Comparison of ENCODE assay signal across 18 mouse cellular contexts in the genomic region with DNA sequence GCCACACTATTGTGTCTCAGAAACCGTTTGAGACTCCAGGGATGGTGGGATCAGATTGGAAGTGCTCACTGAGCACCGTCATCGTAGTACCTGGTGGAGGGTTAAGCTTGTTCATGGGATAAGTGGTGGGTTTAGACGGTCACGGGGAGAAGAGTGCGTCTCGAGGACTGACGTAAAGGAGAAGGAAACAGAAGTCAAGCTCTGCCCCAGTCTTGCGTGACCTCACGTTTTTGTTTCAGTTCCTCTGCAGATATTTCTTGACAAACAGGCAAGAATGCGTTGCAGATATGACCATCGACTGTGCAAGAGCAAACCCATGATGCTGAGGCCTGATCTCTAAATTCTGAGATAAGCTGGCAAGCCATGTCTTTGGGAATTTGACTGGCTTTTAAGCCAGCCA. TPM values are rescaled to one million over a fixed set of nuclear protein-coding genes. Genes with fewer than 3 reads are reported as not detected.
DNase-seq lines count a peak whose midpoint lies in the region; ATAC-seq and TF ChIP-seq lines count a peak whose summit lies in the region.
"Had no signal": no experiment of that assay in that cellular context is flagged by ENCODE, and none has a peak within 500 bp of the region (broad histone marks: within the 10 kb centered on the region; RNA-seq: fewer than 3 reads in every experiment).

No protein-coding gene starts in this region.

- H3K79me2 ChIP-seq in liver, adult 2 months (ENCODE audit: control insufficient read depth, insufficient read depth, low read length): no peaks in the 10 kb centered on the region

- H3K27ac ChIP-seq in liver, adult 2 months (replicated peaks; ENCODE audit: insufficient read depth, low read depth, low read length): 0 out of 2 replicates have a peak overlapping the region, but pooled peaks have one; percentile 32
- no peak overlapping the region for H3K27ac ChIP-seq in liver, embryonic 11.5 days (ENCODE audit: low read depth, low read length)
- no peak overlapping the region for H3K27ac ChIP-seq in forebrain, embryonic 15.5 days (replicated peaks)
- H3K27ac ChIP-seq: embryonic facial prominence, embryonic 12.5 days; forebrain, embryonic 10.5 days; heart, embryonic 15.5 days; kidney, embryonic 15.5 days; layer of hippocampus, adult 2 months; limb, embryonic 15.5 days had no signal

- no peak for TF ChIP-seq CTCF in liver, adult 2 months (IDR thresholded peaks at IDR 0.05; ENCODE audit: low read depth, low read length)

- H3K27me3 ChIP-seq in liver, adult 2 months (ENCODE audit: control insufficient read depth, insufficient read depth, low read length): no peaks in the 10 kb centered on the region
- no peaks in the 10 kb centered on the region for H3K27me3 ChIP-seq in liver, embryonic 11.5 days (replicated peaks; ENCODE audit: control insufficient read depth, insufficient read depth, low read length)
- H3K27me3 ChIP-seq in forebrain, embryonic 15.5 days: no peaks in the 10 kb centered on the region
- H3K27me3 ChIP-seq: embryonic facial prominence, embryonic 12.5 days; heart, embryonic 15.5 days; kidney, embryonic 15.5 days; limb, embryonic 15.5 days had no signal

- H3K9ac ChIP-seq in liver, adult 2 months (ENCODE audit: low read depth, low read length): no peak overlapping the region
- H3K9ac ChIP-seq in liver, embryonic 11.5 days (ENCODE audit: low read depth, low read length): no peak overlapping the region
- no peak overlapping the region for H3K9ac ChIP-seq in forebrain, embryonic 15.5 days (replicated peaks)
- H3K9ac ChIP-seq: embryonic facial prominence, embryonic 12.5 days; heart, embryonic 15.5 days; kidney, embryonic 15.5 days; limb, embryonic 15.5 days had no signal

- 81% methylated on average over 12 of the region's 12 CpGs for WGBS in liver, adult 2 months
- WGBS in liver, embryonic 11.5 days: 83% methylated on average over 12 of the region's 12 CpGs
- WGBS in forebrain, embryonic 15.5 days: 91% methylated on average over 12 of the region's 12 CpGs

- no peak overlapping the region for H3K4me3 ChIP-seq in liver, adult 2 months (ENCODE audit: insufficient read depth, low read depth, low read length)
- H3K4me3 ChIP-seq in liver, embryonic 11.5 days (ENCODE audit: low read depth, low read length): no peak overlapping the region
- no peak overlapping the region for H3K4me3 ChIP-seq in forebrain, embryonic 15.5 days
- H3K4me3 ChIP-seq: embryonic facial prominence, embryonic 12.5 days; forebrain, embryonic 10.5 days; heart, embryonic 15.5 days; kidney, embryonic 15.5 days; layer of hippocampus, adult 2 months; limb, embryonic 15.5 days had no signal

- H3K9me3 ChIP-seq in liver, embryonic 11.5 days (ENCODE audit: control insufficient read depth, low read length): no peaks in the 10 kb centered on the region
- H3K9me3 ChIP-seq in forebrain, embryonic 15.5 days: no peaks in the 10 kb centered on the region
- H3K9me3 ChIP-seq: embryonic facial prominence, embryonic 12.5 days; forebrain, embryonic 10.5 days; heart, embryonic 15.5 days; kidney, embryonic 15.5 days; limb, embryonic 15.5 days had no signal

- no peak for TF ChIP-seq POLR2A in liver, adult 2 months (IDR thresholded peaks at IDR 0.05; ENCODE audit: extremely low read depth, insufficient read depth, low read length)

- DNase-seq in liver, adult 2 months (ENCODE audit: extremely low read depth, low read depth, low spot score): peak; percentile 46
- no peak for DNase-seq in liver, embryonic 11.5 days (ENCODE audit: low spot score)
- DNase-seq in brain, adult 2 months (ENCODE audit: low read depth, low spot score): peak; percentile 7
- peak; percentile 11 for DNase-seq in lung, postnatal 10 days
- DNase-seq in spleen, adult 12 weeks (ENCODE audit: low spot score): peak; percentile 48
- DNase-seq in thymus, postnatal 0 days (ENCODE audit: low spot score): no peak
- no peak for DNase-seq in right cerebral cortex, postnatal 4 days
- DNase-seq: cerebellum, postnatal 10 days; thymus, postnatal 4 days had no signal

- H3K4me2 ChIP-seq in liver, embryonic 11.5 days: no peak overlapping the region
- H3K4me2 ChIP-seq in forebrain, embryonic 15.5 days (replicated peaks): no peak overlapping the region
- H3K4me2 ChIP-seq: embryonic facial prominence, embryonic 12.5 days; heart, embryonic 15.5 days; kidney, embryonic 15.5 days; limb, embryonic 15.5 days had no signal

- ATAC-seq in liver, embryonic 11.5 days (replicated peaks; ENCODE audit: low FRiP score): no peak
- no peak for ATAC-seq in forebrain, embryonic 15.5 days (replicated peaks)

- H3K4me1 ChIP-seq in liver, adult 2 months (ENCODE audit: control insufficient read depth, insufficient read depth, low read length): peaks cover 5% of the 10 kb centered on the region; the same call in 1 of the 2 replicates
- no peaks in the 10 kb centered on the region for H3K4me1 ChIP-seq in liver, embryonic 11.5 days (replicated peaks; ENCODE audit: control insufficient read depth, insufficient read depth, low read length)
- H3K4me1 ChIP-seq in forebrain, embryonic 15.5 days: no peaks in the 10 kb centered on the region
- H3K4me1 ChIP-seq: embryonic facial prominence, embryonic 12.5 days; heart, embryonic 15.5 days; kidney, embryonic 15.5 days; limb, embryonic 15.5 days had no signal

- H3K36me3 ChIP-seq in liver, adult 2 months (ENCODE audit: control insufficient read depth, insufficient read depth, low read length): no peaks in the 10 kb centered on the region
- no peaks in the 10 kb centered on the region for H3K36me3 ChIP-seq in liver, embryonic 11.5 days (ENCODE audit: control insufficient read depth, insufficient read depth, low read length)
- no peaks in the 10 kb centered on the region for H3K36me3 ChIP-seq in forebrain, embryonic 15.5 days
- H3K36me3 ChIP-seq: embryonic facial prominence, embryonic 12.5 days; forebrain, embryonic 10.5 days; heart, embryonic 15.5 days; kidney, embryonic 15.5 days; limb, embryonic 15.5 days had no signal

RNA-seq across cellular contexts. Expression of a gene that starts 18.0 kb away (rescaled TPM):
- total RNA-seq in liver, adult 2 months (2014; rRNA removed): 0.34 and 0.37 TPM in 2 replicates
- 0.11 and 0.15 TPM in 2 replicates for polyA plus RNA-seq in liver, adult 2 months (2012; rRNA removed)
- 0.05 TPM in 1 of 2 replicates, not detected in the other for polyA plus RNA-seq in liver, embryonic 11.5 days (2014; fragmentation: Nextera tagmentation; extraction: Ambion mirVana)
- polyA plus RNA-seq in forebrain, embryonic 15.5 days (2015; fragmentation: Nextera tagmentation; extraction: Ambion mirVana): 0.06 and 0.17 TPM in 2 replicates
- 4.3 and 5.1 TPM in 2 replicates for polyA plus RNA-seq in thymus, postnatal 0 days (2015; fragmentation: Nextera tagmentation; extraction: Ambion mirVana)
- total RNA-seq: adrenal gland, adult 18-20 months had no signal

RNA-seq across cellular contexts. Expression of a gene that starts 45.9 kb away (rescaled TPM):
- total RNA-seq in liver, adult 2 months (2014; rRNA removed): 5.2 and 5.3 TPM in 2 replicates
- polyA plus RNA-seq in liver, adult 2 months (2012; rRNA removed): 0.68 and 0.99 TPM in 2 replicates
- 4.5 and 4.6 TPM in 2 replicates for polyA plus RNA-seq in liver, embryonic 11.5 days (2014; fragmentation: Nextera tagmentation; extraction: Ambion mirVana)
- 1.1 and 1.6 TPM in 2 replicates for polyA plus RNA-seq in forebrain, embryonic 15.5 days (2015; fragmentation: Nextera tagmentation; extraction: Ambion mirVana)
- polyA plus RNA-seq in thymus, postnatal 0 days (2015; fragmentation: Nextera tagmentation; extraction: Ambion mirVana): 10.1 and 10.9 TPM in 2 replicates
- total RNA-seq: megakaryocyte-erythroid progenitor cell, adult 5-6 weeks had no signal

Comparison
In these comparisons a context has a peak if more than half of its experiments do, and no peak if none do; other contexts are left out.
1. DNase-seq: peak in liver, adult 2 months (single experiment), brain, adult 2 months (single experiment), lung, postnatal 10 days (single experiment) and spleen, adult 12 weeks (single experiment); none in liver, embryonic 11.5 days (single experiment), thymus, postnatal 0 days (single experiment) and right cerebral cortex, postnatal 4 days (single experiment).